Mouse (Mus musculus): ENCODE measurements at regions not wholly inside any gene's neighbourhood (a gene's known extent, or its start where the extent isn't known, plus 50 kb on each side); places are given as distances from the start of the nearest gene placed in this dataset.
A peak's percentile ranks its signal among the peaks of the same experiment; 100 is the strongest.

GRCm38 (mm10) chr5:132774141-132774680 lies 231.1 kb upstream of the Auts2 start:
- H3K4me2 ChIP-seq, result no peak overlapping the region
- no peaks in the 10 kb centered on the region for H3K27me3 ChIP-seq (ENCODE audit: control insufficient read depth, insufficient read depth, low read length)
- no peaks in the 10 kb centered on the region for H3K9me3 ChIP-seq (ENCODE audit: control insufficient read depth, low read length)
- no peak overlapping the region for H3K27ac ChIP-seq (ENCODE audit: low read depth, low read length)
- DNase-seq (ENCODE audit: low spot score, missing footprints) (no peak), ATAC-seq (ENCODE audit: low FRiP score) (no peak)
- no peaks in the 10 kb centered on the region for H3K36me3 ChIP-seq (ENCODE audit: control insufficient read depth, insufficient read depth, low read length)
- H3K4me3 ChIP-seq (ENCODE audit: low read depth, low read length), result no peak overlapping the region
- WGBS, result 71% methylated on average over 1 of the region's 1 CpGs
- H3K4me1 ChIP-seq (ENCODE audit: control insufficient read depth, insufficient read depth, low read length), result no peaks in the 10 kb centered on the region
- H3K9ac ChIP-seq (ENCODE audit: low read length), result no peak overlapping the region

GRCm38 (mm10) chr5:132760396-132760795 lies 217.3 kb upstream of the Auts2 start:
- Histone ChIP-seq H3K27ac (ENCODE audit: low read depth, low read length) (no peak overlapping the region), H3K36me3 (ENCODE audit: control insufficient read depth, insufficient read depth, low read length) (no peaks in the 10 kb centered on the region), H3K4me3 (ENCODE audit: low read depth, low read length) (no peak overlapping the region), H3K9me3 (ENCODE audit: control insufficient read depth, low read length) (no peaks in the 10 kb centered on the region), H3K4me1 (ENCODE audit: control insufficient read depth, insufficient read depth, low read length) (no peaks in the 10 kb centered on the region), H3K9ac (ENCODE audit: low read length) (no peak overlapping the region), H3K27me3 (ENCODE audit: control insufficient read depth, insufficient read depth, low read length) (no peaks in the 10 kb centered on the region), H3K4me2 (no peak overlapping the region)
- WGBS, result 90% methylated on average over 4 of the region's 4 CpGs
- DNase-seq (ENCODE audit: low spot score, missing footprints) (no peak), ATAC-seq (ENCODE audit: low FRiP score) (no peak)

- no peak overlapping the region for H3K27ac ChIP-seq (ENCODE audit: low read depth, low read length)
- H3K27me3 ChIP-seq (ENCODE audit: control insufficient read depth, insufficient read depth, low read length), result no peaks in the 10 kb centered on the region
- 92% methylated on average over 6 of the region's 6 CpGs for WGBS
- H3K4me2 ChIP-seq, result no peak overlapping the region
- no peaks in the 10 kb centered on the region for H3K36me3 ChIP-seq (ENCODE audit: control insufficient read depth, insufficient read depth, low read length)
- H3K9ac ChIP-seq (ENCODE audit: low read length), result no peak overlapping the region
- no peaks in the 10 kb centered on the region for H3K4me1 ChIP-seq (ENCODE audit: control insufficient read depth, insufficient read depth, low read length)
- H3K9me3 ChIP-seq (ENCODE audit: control insufficient read depth, low read length), result no peaks in the 10 kb centered on the region
- ATAC-seq (ENCODE audit: low FRiP score) (no peak), DNase-seq (ENCODE audit: low spot score, missing footprints) (no peak)
- no peak overlapping the region for H3K4me3 ChIP-seq (ENCODE audit: low read depth, low read length)
These were observed 216.6 kb upstream of the Auts2 start for GRCm38 (mm10) chr5:132759751-132760150.

- 87% methylated on average over 10 of the region's 10 CpGs for WGBS
- Histone ChIP-seq H3K27ac (ENCODE audit: low read depth, low read length) (no peak overlapping the region), H3K4me1 (ENCODE audit: control insufficient read depth, insufficient read depth, low read length) (no peaks in the 10 kb centered on the region), H3K36me3 (ENCODE audit: control insufficient read depth, insufficient read depth, low read length) (no peaks in the 10 kb centered on the region), H3K27me3 (ENCODE audit: control insufficient read depth, insufficient read depth, low read length) (no peaks in the 10 kb centered on the region), H3K9me3 (ENCODE audit: control insufficient read depth, low read length) (no peaks in the 10 kb centered on the region), H3K9ac (ENCODE audit: low read length) (no peak overlapping the region), H3K4me2 (no peak overlapping the region), H3K4me3 (ENCODE audit: low read depth, low read length) (no peak overlapping the region)
- DNase-seq (ENCODE audit: low spot score, missing footprints), result no peak
- no peak for ATAC-seq (ENCODE audit: low FRiP score)
These were observed 215.8 kb upstream of the Auts2 start for GRCm38 (mm10) chr5:132758941-132759340.

GRCm38 (mm10) chr5:132737966-132738365 lies 194.8 kb upstream of the Auts2 start:
- H3K9ac ChIP-seq (ENCODE audit: low read length), result no peak overlapping the region
- no peak for ATAC-seq (ENCODE audit: low FRiP score)
- WGBS, result 82% methylated on average over 5 of the region's 5 CpGs

GRCm38 (mm10) chr5:132728689-132729189 lies 185.6 kb upstream of the Auts2 start:
- Histone ChIP-seq H3K9ac (ENCODE audit: low read length) (no peak overlapping the region), H3K27me3 (ENCODE audit: control insufficient read depth, insufficient read depth, low read length) (no peaks in the 10 kb centered on the region), H3K4me2 (no peak overlapping the region), H3K4me3 (ENCODE audit: low read depth, low read length) (no peak overlapping the region), H3K4me1 (ENCODE audit: control insufficient read depth, insufficient read depth, low read length) (no peaks in the 10 kb centered on the region), H3K9me3 (ENCODE audit: control insufficient read depth, low read length) (no peaks in the 10 kb centered on the region), H3K36me3 (ENCODE audit: control insufficient read depth, insufficient read depth, low read length) (no peaks in the 10 kb centered on the region), H3K27ac (ENCODE audit: low read depth, low read length) (no peak overlapping the region)
- no peak for ATAC-seq (ENCODE audit: low FRiP score)
- WGBS, result 36% methylated on average over 10 of the region's 10 CpGs
- no peak for DNase-seq (ENCODE audit: low spot score, missing footprints)

More at GRCm38 (mm10) chr5:132737966-132738365, 194.8 kb upstream of the Auts2 start:
- Histone ChIP-seq H3K27ac (ENCODE audit: low read depth, low read length) (no peak overlapping the region), H3K9me3 (ENCODE audit: control insufficient read depth, low read length) (no peaks in the 10 kb centered on the region), H3K4me3 (ENCODE audit: low read depth, low read length) (no peak overlapping the region), H3K27me3 (ENCODE audit: control insufficient read depth, insufficient read depth, low read length) (no peaks in the 10 kb centered on the region), H3K36me3 (ENCODE audit: control insufficient read depth, insufficient read depth, low read length) (no peaks in the 10 kb centered on the region), H3K4me1 (ENCODE audit: control insufficient read depth, insufficient read depth, low read length) (no peaks in the 10 kb centered on the region), H3K4me2 (no peak overlapping the region)
- peak; percentile 56 for DNase-seq (ENCODE audit: low spot score, missing footprints)

- H3K9ac ChIP-seq (ENCODE audit: low read length), result no peak overlapping the region
- WGBS, result 78% methylated on average over 2 of the region's 2 CpGs
- H3K4me2 ChIP-seq, result no peak overlapping the region
- H3K4me3 ChIP-seq (ENCODE audit: low read depth, low read length), result no peak overlapping the region
- no peaks in the 10 kb centered on the region for H3K9me3 ChIP-seq (ENCODE audit: control insufficient read depth, low read length)
- H3K36me3 ChIP-seq (ENCODE audit: control insufficient read depth, insufficient read depth, low read length), result no peaks in the 10 kb centered on the region
- no peaks in the 10 kb centered on the region for H3K4me1 ChIP-seq (ENCODE audit: control insufficient read depth, insufficient read depth, low read length)
- H3K27me3 ChIP-seq (ENCODE audit: control insufficient read depth, insufficient read depth, low read length), result no peaks in the 10 kb centered on the region
- no peak overlapping the region for H3K27ac ChIP-seq (ENCODE audit: low read depth, low read length)
- DNase-seq (ENCODE audit: low spot score, missing footprints) (no peak), ATAC-seq (ENCODE audit: low FRiP score) (no peak)
These were observed 181.3 kb upstream of the Auts2 start for GRCm38 (mm10) chr5:132724467-132724866.

GRCm38 (mm10) chr5:132710301-132710700 lies 167.2 kb upstream of the Auts2 start:
- Histone ChIP-seq H3K9ac (ENCODE audit: low read length) (no peak overlapping the region), H3K27me3 (ENCODE audit: control insufficient read depth, insufficient read depth, low read length) (no peaks in the 10 kb centered on the region), H3K9me3 (ENCODE audit: control insufficient read depth, low read length) (no peaks in the 10 kb centered on the region), H3K36me3 (ENCODE audit: control insufficient read depth, insufficient read depth, low read length) (no peaks in the 10 kb centered on the region; the same call in 1 of the 2 replicates), H3K4me3 (ENCODE audit: low read depth, low read length) (no peak overlapping the region), H3K4me1 (ENCODE audit: control insufficient read depth, insufficient read depth, low read length) (no peaks in the 10 kb centered on the region; the same call in 1 of the 2 replicates), H3K27ac (ENCODE audit: low read depth, low read length) (no peak overlapping the region), H3K4me2 (no peak overlapping the region)
- 76% methylated on average over 4 of the region's 4 CpGs for WGBS
- no peak for DNase-seq (ENCODE audit: low spot score, missing footprints)
- no peak for ATAC-seq (ENCODE audit: low FRiP score)

- WGBS, result 57% methylated on average over 4 of the region's 4 CpGs
- no peaks in the 10 kb centered on the region; the same call in 1 of the 2 replicates for H3K4me1 ChIP-seq (ENCODE audit: control insufficient read depth, insufficient read depth, low read length)
- H3K9ac ChIP-seq (ENCODE audit: low read length), result no peak overlapping the region
- DNase-seq (ENCODE audit: low spot score, missing footprints) (no peak), ATAC-seq (ENCODE audit: low FRiP score) (no peak)
- H3K27me3 ChIP-seq (ENCODE audit: control insufficient read depth, insufficient read depth, low read length), result no peaks in the 10 kb centered on the region
- H3K9me3 ChIP-seq (ENCODE audit: control insufficient read depth, low read length), result no peaks in the 10 kb centered on the region
- no peaks in the 10 kb centered on the region; the same call in 1 of the 2 replicates for H3K36me3 ChIP-seq (ENCODE audit: control insufficient read depth, insufficient read depth, low read length)
- no peak overlapping the region for H3K4me3 ChIP-seq (ENCODE audit: low read depth, low read length)
- H3K4me2 ChIP-seq, result no peak overlapping the region
- no peak overlapping the region for H3K27ac ChIP-seq (ENCODE audit: low read depth, low read length)
These were observed 164.4 kb upstream of the Auts2 start for GRCm38 (mm10) chr5:132707531-132707930.
